In genomic region chr4:120815622-120816334, GRCm38 (mm10) we compare ENCODE assay signal across 8 mouse cellular contexts. TPM values are rescaled to one million over a fixed set of nuclear protein-coding genes. Genes with fewer than 3 reads are reported as not detected.
DNase-seq lines count a peak whose midpoint lies in the region; ATAC-seq and TF ChIP-seq lines count a peak whose summit lies in the region.

No protein-coding gene starts in this region.

- peak; percentile 76 for DNase-seq in Patski (ENCODE audit: low read depth, low spot score)
- peak; percentile 79 to 80 for DNase-seq in cerebellum, postnatal 14 days
- peak; percentile 71 to 75 for DNase-seq in frontal cortex, postnatal 14 days (ENCODE audit: low spot score in 2 of 2)
- peak; percentile 55 to 93 for DNase-seq in layer of hippocampus, postnatal 14 days (ENCODE audit: low spot score in 2 of 2)
- peak; percentile 91 for DNase-seq in lung, postnatal 10 days
- peak; percentile 44 for DNase-seq in ovary, postnatal 14 days (ENCODE audit: low spot score)
- peak; percentile 68 to 70 for DNase-seq in thymus, postnatal 10 days (ENCODE audit: low spot score in 2 of 2)

- peak overlapping the region; percentile 77 for H3K4me2 ChIP-seq in hindbrain, embryonic 13.5 days

- H3K4me1 ChIP-seq in hindbrain, embryonic 13.5 days (replicated peaks), result peaks cover 43% of the 10 kb centered on the region

- CTCF ChIA-PET in Patski (lab: Charles Lee), result interaction anchor here (1.5 to 1.6 kb wide), 2 partner anchors 9 to 11 kb away, joined by 4 to 6 read pairs; no protein-coding TSS in a partner anchor

- peak; percentile 95 for ATAC-seq in Patski
- ATAC-seq in hindbrain, embryonic 13.5 days (ENCODE audit: low FRiP score), result peak; percentile 98

- peak overlapping the region; percentile 74 for H3K9ac ChIP-seq in hindbrain, embryonic 13.5 days

- peak overlapping the region; percentile 69 for H3K27ac ChIP-seq in hindbrain, embryonic 13.5 days

- no peaks in the 10 kb centered on the region for H3K27me3 ChIP-seq in Patski
- H3K27me3 ChIP-seq in hindbrain, embryonic 13.5 days, result no peaks in the 10 kb centered on the region

- in situ Hi-C loops in Patski (cut with MboI; ENCODE audit: low pct_unique_long_range_greater_than_20kb), result no loop called here

- 11% methylated on average over 10 of the region's 10 CpGs for WGBS in hindbrain, embryonic 13.5 days

- no peaks in the 10 kb centered on the region for H3K9me3 ChIP-seq in hindbrain, embryonic 13.5 days

- no peaks in the 10 kb centered on the region for H3K36me3 ChIP-seq in hindbrain, embryonic 13.5 days

- TF ChIP-seq CTCF in Patski (IDR thresholded peaks at IDR 0.05), result no peak

- POLR2A ChIA-PET in Patski (lab: Charles Lee), result interaction anchor here (1.1 to 2.0 kb wide), 2 partner anchors 8 to 9 kb away, joined by 4 to 13 read pairs; no protein-coding TSS in a partner anchor

- H3K4me3 ChIP-seq in hindbrain, embryonic 13.5 days, result peak overlapping the region; percentile 57

RNA-seq across cellular contexts. Expression of gene Nfyc, which starts 15.6 kb away (rescaled TPM):
- 52.8 TPM for polyA plus RNA-seq in Patski (2021)
- polyA plus RNA-seq in hindbrain, embryonic 13.5 days (2015; fragmentation: Nextera tagmentation; extraction: Ambion mirVana), result 85.8 and 86.3 TPM in 2 replicates
- total RNA-seq in layer of hippocampus, postnatal 14 days (2021), result 10 to 100 TPM; 49.1 to 53.8 TPM

RNA-seq across cellular contexts. Expression of gene Rims3, which starts 38.8 kb away (rescaled TPM):
- not detected for polyA plus RNA-seq in Patski (2021)
- polyA plus RNA-seq in hindbrain, embryonic 13.5 days (2015; fragmentation: Nextera tagmentation; extraction: Ambion mirVana), result 11.9 and 12.4 TPM in 2 replicates
- total RNA-seq in layer of hippocampus, postnatal 14 days (2021), result 10 to 100 TPM; 17.5 to 24.7 TPM

Comparison
In these comparisons a context has a peak if more than half of its experiments do, and no peak if none do; other contexts are left out.
1. Peak in every context shown above with its lines: DNase-seq, ATAC-seq, H3K4me3 ChIP-seq and H3K27ac ChIP-seq.
2. RNA of gene Rims3, which starts 38.8 kb away (polyA plus RNA-seq): 11.9 to 12.4 TPM in hindbrain, embryonic 13.5 days; not detected in Patski (single experiment); every median in the first group is over 10 times any median in the second.